Mouse (Mus musculus): ENCODE results near the gene Fam240b.
"Not testable (repeated sequence)": the region's sequence is repeated elsewhere in the genome, so short reads cannot be mapped to it uniquely, and the experiment has no call there.

Fam240b gene

GRCm38 (mm10) chr13:64497692-64498091, at the start of gene Fam240b:
Fam240b (minus strand) TSS chr13:64497792.
- no peak for DNase-seq (ENCODE audit: low spot score)

DNA sequence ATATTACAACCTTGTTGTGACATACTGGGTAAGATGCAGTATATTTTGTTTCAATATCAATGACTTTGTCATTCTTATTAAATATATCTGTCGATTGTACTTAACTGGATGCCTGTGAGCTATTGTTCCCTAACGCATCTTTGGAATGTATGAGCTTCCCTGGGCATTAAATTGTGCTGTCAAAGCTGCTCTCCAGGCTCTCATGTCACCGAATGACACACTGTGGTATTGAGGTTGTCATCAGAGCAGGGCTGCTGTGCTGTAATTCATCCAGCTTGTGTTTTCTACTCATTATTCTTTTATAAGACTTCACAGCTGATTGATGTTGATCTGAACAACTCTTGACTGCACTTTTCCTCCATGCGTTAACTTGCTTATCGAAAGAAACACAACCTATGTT, 32.5 kb upstream of the Fam240b start:
- DNase-seq (ENCODE audit: low spot score) = no peak

DNA sequence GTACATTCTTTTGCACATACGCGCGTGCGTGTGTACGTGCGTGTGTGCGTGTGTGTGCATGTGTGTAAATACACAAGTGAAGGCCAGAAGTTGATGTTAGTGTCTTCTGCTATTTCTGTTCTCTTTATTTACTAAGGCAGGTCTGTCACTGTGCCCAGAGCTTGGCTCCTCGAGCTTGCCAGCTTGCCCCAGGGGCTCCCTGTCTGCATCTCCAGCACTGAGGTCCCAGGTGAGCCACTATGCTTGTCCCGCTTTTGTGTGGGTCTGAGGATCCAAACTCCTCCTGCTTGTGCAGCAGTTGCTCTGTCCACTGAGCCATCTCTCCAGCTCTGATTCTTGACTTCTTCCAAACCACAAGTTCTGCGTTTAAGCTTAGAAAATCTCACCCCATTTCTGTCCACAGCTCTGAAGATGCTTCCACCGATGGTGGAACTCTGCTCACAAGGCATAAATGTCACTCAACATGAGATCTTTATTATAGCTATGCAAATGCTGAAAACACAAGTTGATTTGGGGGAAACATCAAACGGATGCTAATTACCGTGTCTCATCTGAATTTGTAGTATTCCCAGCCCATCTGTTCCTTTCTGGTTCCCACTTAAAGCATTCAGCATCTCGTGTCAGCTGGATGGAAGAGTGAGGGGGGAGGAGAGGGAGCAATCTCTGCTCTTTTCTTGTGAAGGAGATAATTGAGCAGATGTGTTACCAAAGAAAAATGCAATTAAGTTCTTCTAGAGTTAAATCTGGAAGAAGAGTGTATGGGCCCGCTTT, 29.1 kb upstream of the Fam240b start:
- no peak for DNase-seq (ENCODE audit: low spot score)

DNA sequence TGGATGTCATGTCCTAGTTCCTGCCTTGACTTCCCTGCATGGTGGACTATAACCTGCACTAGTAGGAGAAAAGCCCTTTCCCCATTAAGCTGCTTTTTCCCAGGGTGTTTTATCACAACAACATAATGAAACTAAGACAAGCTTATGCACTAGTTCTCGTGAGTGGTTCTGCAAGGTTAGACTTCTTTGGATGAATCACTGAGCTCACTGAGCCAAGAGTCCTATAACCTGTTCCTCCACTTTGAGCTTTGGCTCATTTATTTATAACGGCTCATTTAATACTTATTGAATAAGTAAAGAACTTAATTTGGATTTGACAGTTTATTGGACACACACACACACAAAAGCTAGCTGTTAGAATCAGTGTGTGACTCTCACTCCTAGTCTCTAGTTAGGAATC, 16.7 kb upstream of the Fam240b start:
- DNase-seq (ENCODE audit: low spot score) = no peak

GRCm38 (mm10) chr13:64511616-64512015, 14.0 kb upstream of the Fam240b start:
- DNase-seq (ENCODE audit: low spot score) = no peak

- no peak for DNase-seq (ENCODE audit: low spot score)
These were observed 9.8 kb upstream of the Fam240b start for GRCm38 (mm10) chr13:64507361-64507760.

GRCm38 (mm10) chr13:64502833-64503232, 5.2 kb upstream of the Fam240b start:
- no peak for DNase-seq (ENCODE audit: low spot score)

GRCm38 (mm10) chr13:64493586-64493985, 4.0 kb downstream of the Fam240b start:
- no peak for DNase-seq (ENCODE audit: low spot score)

DNA sequence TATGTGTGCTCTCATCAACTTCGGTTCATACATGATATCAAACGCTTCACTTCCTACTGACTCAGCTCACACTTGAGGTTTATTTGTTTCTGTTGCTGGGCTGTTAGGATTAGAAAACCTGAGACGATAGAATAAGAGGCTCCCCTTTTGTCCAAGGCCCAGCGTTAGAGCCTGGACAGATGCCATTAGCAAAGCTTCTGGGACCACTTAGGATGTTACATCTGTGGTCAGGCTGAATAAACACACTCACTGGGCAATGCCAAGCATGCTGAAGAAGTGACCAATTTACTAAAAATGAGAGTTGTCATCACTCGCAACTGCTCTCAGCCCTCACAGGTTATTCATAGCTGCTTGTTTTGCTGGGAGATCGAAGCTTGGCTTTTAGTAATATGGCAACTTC, 7.7 kb downstream of the Fam240b start:
- DNase-seq (ENCODE audit: low spot score) = no peak

- DNase-seq (ENCODE audit: low spot score) = no peak
These were observed 17.6 kb downstream of the Fam240b start for GRCm38 (mm10) chr13:64479960-64480359.

DNA sequence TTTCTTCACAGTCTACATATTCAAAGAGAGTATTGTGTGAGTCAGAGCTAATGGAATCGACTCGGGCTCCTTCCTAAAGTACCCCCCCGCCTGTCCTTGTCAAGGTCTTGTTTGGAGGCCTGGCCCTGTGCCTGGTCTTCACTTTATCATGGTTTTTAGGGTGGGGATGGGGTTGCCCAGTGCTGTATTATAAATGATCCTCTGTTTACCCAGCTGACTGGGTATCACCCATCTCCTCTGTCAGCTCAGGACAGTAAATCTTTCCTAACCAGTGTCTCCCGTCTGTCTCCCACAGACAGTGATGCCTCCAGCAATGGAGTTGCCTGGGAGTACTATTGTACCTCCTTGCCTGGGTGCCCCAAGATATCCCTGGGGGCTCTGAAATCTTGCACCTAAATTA, 19.6 kb downstream of the Fam240b start:
- DNase-seq (ENCODE audit: low spot score) = no peak

DNA sequence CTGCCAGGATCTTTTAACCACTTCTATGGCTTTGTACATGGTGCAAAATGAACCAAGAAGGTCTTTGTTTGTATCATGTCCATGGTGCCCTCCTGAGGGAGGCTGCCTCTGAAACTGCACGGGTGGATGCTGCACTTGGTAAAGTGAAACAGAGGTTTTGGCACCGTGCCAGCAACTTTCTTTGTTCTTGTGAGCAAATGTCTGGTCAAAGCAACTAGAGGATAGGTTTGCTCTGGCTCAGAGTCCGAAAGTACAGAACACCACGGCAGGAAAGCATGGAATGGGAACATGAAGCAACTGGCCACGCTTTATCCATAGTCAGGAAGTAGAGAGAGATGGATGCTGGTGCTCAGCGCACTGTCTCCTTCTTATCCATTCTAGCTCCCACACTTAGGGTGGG, 29.7 kb downstream of the Fam240b start:
- no peak for DNase-seq (ENCODE audit: low spot score)

GRCm38 (mm10) chr13:64465166-64465565, 32.4 kb downstream of the Fam240b start:
- no peak for DNase-seq (ENCODE audit: low spot score)

DNA sequence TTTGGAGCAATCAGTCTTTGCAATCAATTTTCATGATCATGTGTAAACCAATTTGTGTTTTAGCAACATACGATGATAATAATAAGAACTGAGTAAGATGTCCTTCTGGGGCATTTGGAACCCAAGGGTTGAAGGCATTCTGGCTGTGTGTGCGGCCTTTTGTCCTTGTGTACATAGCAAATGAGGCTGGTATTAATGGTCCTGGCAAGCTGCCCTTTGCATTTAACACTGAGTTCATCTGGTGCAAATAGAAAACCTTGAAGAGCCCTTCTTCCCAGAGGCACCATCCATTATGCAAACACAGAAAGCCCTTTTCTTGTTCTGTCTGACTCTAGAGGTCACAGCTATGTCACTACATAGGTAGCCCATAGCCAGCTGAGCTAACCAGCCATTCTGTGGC, 35.0 kb downstream of the Fam240b start:
- DNase-seq (ENCODE audit: low spot score) = no peak

DNA sequence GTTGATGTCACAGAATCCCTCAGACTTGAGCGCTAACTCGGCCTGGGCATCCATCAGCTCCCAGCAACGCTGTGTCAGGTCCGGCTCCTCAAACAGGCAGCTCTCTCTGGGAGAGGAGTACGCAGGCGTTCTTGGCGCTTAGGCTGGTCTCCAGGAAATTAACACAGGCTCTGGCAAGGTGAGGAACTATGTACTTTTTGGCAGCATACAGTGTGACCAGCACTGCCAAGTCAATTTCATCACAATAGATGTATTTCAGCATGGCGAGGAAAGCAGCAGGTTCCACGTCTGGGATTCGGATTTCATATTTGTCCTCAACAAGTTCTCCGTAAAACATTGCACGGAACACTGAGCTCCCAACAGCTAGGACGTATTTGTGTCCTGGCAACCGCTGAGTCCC, 39.4 kb downstream of the Fam240b start:
- DNase-seq (ENCODE audit: low spot score) = no peak

GRCm38 (mm10) chr13:64457225-64457978, 40.2 kb downstream of the Fam240b start:
- not testable (repeated sequence) for DNase-seq (ENCODE audit: low spot score)

GRCm38 (mm10) chr13:64450001-64450794, 47.4 kb downstream of the Fam240b start:
- DNase-seq (ENCODE audit: low spot score) = no peak

- DNase-seq (ENCODE audit: low spot score) = no peak
These were observed 48.9 kb downstream of the Fam240b start for GRCm38 (mm10) chr13:64448729-64449128.

- DNase-seq (ENCODE audit: low spot score) = peak; percentile 25
These were observed 49.6 kb downstream of the Fam240b start for GRCm38 (mm10) chr13:64447947-64448346.

GRCm38 (mm10) chr13:64445254-64445920, 52.2 kb downstream of the Fam240b start:
- no peak for DNase-seq (ENCODE audit: low spot score)

DNA sequence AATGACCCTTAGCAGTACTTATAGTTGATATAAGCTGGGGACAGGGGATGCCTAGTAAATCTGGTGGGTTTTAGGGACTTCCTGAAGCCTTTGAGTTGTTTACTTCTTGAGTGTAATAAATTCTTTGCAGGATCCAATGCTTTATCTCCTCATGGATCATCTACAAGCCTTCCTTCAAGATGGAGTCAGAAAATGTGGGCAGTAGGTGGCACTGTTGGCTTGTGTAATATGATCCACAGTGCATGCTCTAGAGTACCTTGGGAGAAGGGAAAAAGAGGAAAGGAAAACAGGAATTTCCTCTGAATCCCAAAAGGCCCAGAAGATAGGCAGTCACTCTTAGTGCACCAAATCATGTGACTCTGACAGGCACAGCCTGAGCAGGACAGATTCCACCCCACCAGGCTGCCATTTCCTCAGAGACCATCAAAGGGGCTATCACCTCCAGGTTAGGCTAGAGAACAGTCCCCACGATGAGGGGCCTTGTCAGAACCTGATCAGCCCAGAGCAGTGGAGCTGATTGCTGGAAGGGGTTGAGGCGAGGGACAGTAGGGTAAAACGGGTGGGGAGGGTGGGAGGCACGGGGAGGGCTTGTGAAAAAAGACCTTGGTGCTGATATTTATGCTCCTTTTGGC, 54.2 kb downstream of the Fam240b start:
- DNase-seq (ENCODE audit: low spot score) = peak; percentile 47

- no peak for DNase-seq (ENCODE audit: low spot score)
These were observed 57.0 kb downstream of the Fam240b start for GRCm38 (mm10) chr13:64440592-64440991.
